ENCODE assay signal across 8 mouse cellular contexts in genomic region chr1:134071411-134072018, GRCm38 (mm10). TPM values are rescaled to one million over a fixed set of nuclear protein-coding genes. Genes with fewer than 3 reads are reported as not detected.
DNase-seq lines count a peak whose midpoint lies in the region; ATAC-seq lines count a peak whose summit lies in the region.
"Had no signal": no experiment of that assay in that cellular context is flagged by ENCODE, and none has a peak within 500 bp of the region (broad histone marks: within the 10 kb centered on the region; RNA-seq: fewer than 3 reads in every experiment).

No protein-coding gene starts in this region.

- peaks cover 70% of the 10 kb centered on the region for H3K4me1 ChIP-seq in embryonic facial prominence, embryonic 10.5 days

- DNase-seq in embryonic facial prominence, embryonic 10.5 days (ENCODE audit: low spot score), result no peak
- peak; percentile 60 for DNase-seq in kidney, postnatal 10 days
- DNase-seq in lung, postnatal 25 days (ENCODE audit: low spot score), result peak; percentile 86
- no peak for DNase-seq in embryo, embryonic 11 days
- DNase-seq in ovary, postnatal 36 days (ENCODE audit: low spot score), result no peak

- peak overlapping the region; percentile 66 for H3K27ac ChIP-seq in embryonic facial prominence, embryonic 10.5 days (replicated peaks)

- no peaks in the 10 kb centered on the region for H3K9me3 ChIP-seq in embryonic facial prominence, embryonic 10.5 days
- H3K9me3 ChIP-seq: megakaryocyte, embryonic 14.5 days had no signal

- H3K27me3 ChIP-seq in embryonic facial prominence, embryonic 10.5 days (replicated peaks; ENCODE audit: low read depth, poor library complexity, severe bottlenecking), result no peaks in the 10 kb centered on the region

- 45% methylated on average over 10 of the region's 10 CpGs for WGBS in embryonic facial prominence, embryonic 10.5 days

- peaks cover 20% of the 10 kb centered on the region for H3K36me3 ChIP-seq in embryonic facial prominence, embryonic 10.5 days (replicated peaks)

- peak; percentile 16 for ATAC-seq in erythroid progenitor cell, adult 5-6 weeks (replicated peaks; ENCODE audit: low FRiP score, poor library complexity, severe bottlenecking)
- ATAC-seq in CD4-positive, CD25-positive, alpha-beta regulatory T cell, adult 4 months, result no peak

- no peak overlapping the region for H3K4me3 ChIP-seq in embryonic facial prominence, embryonic 10.5 days
- H3K4me3 ChIP-seq: megakaryocyte, embryonic 14.5 days had no signal

RNA-seq across cellular contexts. Expression of gene Btg2, which starts 7.4 kb away (rescaled TPM):
- polyA plus RNA-seq in embryonic facial prominence, embryonic 10.5 days (2016; fragmentation: Nextera tagmentation; extraction: Ambion mirVana), result 32.5 and 40.4 TPM in 2 replicates
- 156 and 184 TPM in 2 replicates for total RNA-seq in erythroid progenitor cell, adult 5-6 weeks (2015; ENCODE audit: low replicate concordance)
- 261 and 289 TPM in 2 replicates for total RNA-seq in erythroid progenitor cell, adult 5-6 weeks (2017; ENCODE audit: low replicate concordance)
- polyA plus RNA-seq in CD4-positive, CD25-positive, alpha-beta regulatory T cell, adult 4 months (2017; shearing (Covaris generic)), result 100 to 1,000 TPM; 243 to 289 TPM

RNA-seq across cellular contexts. Expression of gene Fmod, which starts 34.5 kb away (rescaled TPM):
- polyA plus RNA-seq in embryonic facial prominence, embryonic 10.5 days (2016; fragmentation: Nextera tagmentation; extraction: Ambion mirVana), result 2.0 and 2.2 TPM in 2 replicates
- total RNA-seq in erythroid progenitor cell, adult 5-6 weeks (2015; ENCODE audit: low replicate concordance), result not detected in 2 replicates
- total RNA-seq in erythroid progenitor cell, adult 5-6 weeks (2017; ENCODE audit: low replicate concordance), result not detected in 2 replicates
- polyA plus RNA-seq in CD4-positive, CD25-positive, alpha-beta regulatory T cell, adult 4 months (2017; shearing (Covaris generic)), result not detected

RNA-seq across cellular contexts. Expression of gene Chit1, which starts 39.5 kb away (rescaled TPM):
- 0.09 TPM in 1 of 2 replicates, not detected in the other for polyA plus RNA-seq in embryonic facial prominence, embryonic 10.5 days (2016; fragmentation: Nextera tagmentation; extraction: Ambion mirVana)
- 1.1 and 4.2 TPM in 2 replicates for total RNA-seq in erythroid progenitor cell, adult 5-6 weeks (2015; ENCODE audit: low replicate concordance)
- total RNA-seq in erythroid progenitor cell, adult 5-6 weeks (2017; ENCODE audit: low replicate concordance), result not detected in 2 replicates
- not detected for polyA plus RNA-seq in CD4-positive, CD25-positive, alpha-beta regulatory T cell, adult 4 months (2017; shearing (Covaris generic))

Comparison
In these comparisons a context has a peak if more than half of its experiments do, and no peak if none do; other contexts are left out.
1. DNase-seq: peak in kidney, postnatal 10 days (single experiment) and lung, postnatal 25 days (single experiment); none in embryonic facial prominence, embryonic 10.5 days (single experiment), embryo, embryonic 11 days (single experiment) and ovary, postnatal 36 days (single experiment).